Mouse (Mus musculus) forebrain, embryonic 10.5 days (tissue): ENCODE data around the gene Tlx1. TPM values are rescaled to one million over a fixed set of nuclear protein-coding genes. Genes with fewer than 3 reads are reported as not detected.

Experiments
- DNase-seq: peaks from one replicate; pipeline ENCODE4 v3.0.0-alpha.2; 2017; ENCODE audit warnings: low spot score; ENCODE audit errors: extremely low spot score
- H3K27ac ChIP-seq: fragments of 300-500 bp; sonication (generic); 2 replicates; pipeline ENCODE4 v1.5.1; 2016; ENCODE audit warnings: mild to moderate bottlenecking
- H3K27me3 ChIP-seq: fragments of 300-500 bp; sonication (generic); 2 replicates; pipeline ENCODE4 v1.6.1; 2016; ENCODE audit warnings: mild to moderate bottlenecking; ENCODE audit not compliant: poor library complexity, severe bottlenecking
- H3K36me3 ChIP-seq: fragments of 300-500 bp; sonication (generic); replicated peaks from 2 replicates; pipeline ENCODE4 v1.6.1; 2016; ENCODE audit warnings: mild to moderate bottlenecking, moderate library complexity
- H3K4me1 ChIP-seq: fragments of 300-500 bp; sonication (generic); 2 replicates; pipeline ENCODE4 v1.6.1; 2016
- H3K4me3 ChIP-seq: fragments of 300-500 bp; sonication (generic); 2 replicates; pipeline ENCODE4 v1.5.1; 2016; ENCODE audit warnings: mild to moderate bottlenecking, moderate library complexity
- H3K9me3 ChIP-seq: fragments of 300-500 bp; sonication (generic); 2 replicates; pipeline ENCODE4 v1.6.1; 2016; ENCODE audit warnings: mild to moderate bottlenecking, moderate library complexity
- WGBS: fragments of 180-500 bp; shearing (Covaris S2); methylation state at CpG from one replicate; pipeline ENCODE4 v1.1.7; 2016; 5-methylcytosine and 5-hydroxymethylcytosine counted together
- polyA plus RNA-seq: library from polyadenylated mRNA; unstranded; fragments of >200 nt; fragmentation: Nextera tagmentation; extraction: Ambion mirVana; gene quantifications from 2 replicates; pipeline ENCODE4 v1.2.1, GENCODE M21; 2016

The Tlx1 gene
- polyA plus RNA-seq, 1 experiment from 2014 or later = not detected

DNA sequence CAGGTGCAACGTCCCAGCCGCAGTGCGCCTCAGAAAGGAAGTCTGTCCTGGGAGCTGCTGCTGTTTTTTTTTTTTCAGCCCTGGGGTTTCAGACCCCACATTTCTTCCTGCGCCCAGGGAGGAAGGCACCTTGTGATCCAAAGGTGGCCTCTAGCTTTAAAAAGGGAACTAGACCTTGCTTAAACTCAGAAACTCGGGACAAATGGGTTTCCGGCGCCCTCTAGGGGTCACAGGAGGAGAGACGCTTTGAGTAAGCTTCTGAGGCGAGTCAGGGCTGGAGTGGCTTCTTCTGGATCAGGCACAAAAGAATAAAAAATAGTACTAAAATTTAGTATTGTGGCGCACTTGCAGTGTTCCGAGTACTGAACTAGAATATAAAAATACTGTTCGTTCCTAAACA, 10.6 kb downstream of the Tlx1 start:
- Histone ChIP-seq H3K36me3 (no peaks in the 10 kb centered on the region), H3K4me1 (peaks cover 11% of the 10 kb centered on the region), H3K27me3 (peaks cover 100% of the 10 kb centered on the region), H3K4me3 (no peak overlapping the region), H3K9me3 (no peaks in the 10 kb centered on the region), H3K27ac (no peak overlapping the region)
- peak; percentile 69 for DNase-seq
- under 1% methylated on average over 12 of the region's 12 CpGs for WGBS

DNA sequence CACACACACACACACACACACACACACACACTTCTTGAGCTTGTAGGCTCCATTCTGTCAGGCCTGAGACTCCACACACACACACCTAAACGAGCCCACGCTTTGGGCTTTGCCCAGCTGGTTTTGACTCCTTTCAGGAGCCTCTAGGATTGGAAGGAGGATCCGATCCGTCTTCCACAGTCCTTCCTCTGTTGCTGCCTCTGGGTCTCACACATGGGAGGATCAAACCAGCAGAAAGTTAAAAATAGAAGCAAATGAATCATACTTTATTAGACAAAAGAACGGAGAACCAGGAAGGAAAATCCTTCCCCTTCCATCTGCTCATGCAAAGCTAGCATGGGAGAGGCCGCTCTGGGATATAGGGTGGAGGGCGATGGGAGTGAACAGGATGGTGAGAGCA, 11.7 kb downstream of the Tlx1 start:
- Histone ChIP-seq H3K4me3 (no peak overlapping the region), H3K27ac (no peak overlapping the region), H3K4me1 (peaks cover 9% of the 10 kb centered on the region), H3K36me3 (no peaks in the 10 kb centered on the region), H3K9me3 (no peaks in the 10 kb centered on the region), H3K27me3 (peaks cover 100% of the 10 kb centered on the region)
- WGBS = 54% methylated on average over 7 of the region's 7 CpGs
- no peak for DNase-seq

DNA sequence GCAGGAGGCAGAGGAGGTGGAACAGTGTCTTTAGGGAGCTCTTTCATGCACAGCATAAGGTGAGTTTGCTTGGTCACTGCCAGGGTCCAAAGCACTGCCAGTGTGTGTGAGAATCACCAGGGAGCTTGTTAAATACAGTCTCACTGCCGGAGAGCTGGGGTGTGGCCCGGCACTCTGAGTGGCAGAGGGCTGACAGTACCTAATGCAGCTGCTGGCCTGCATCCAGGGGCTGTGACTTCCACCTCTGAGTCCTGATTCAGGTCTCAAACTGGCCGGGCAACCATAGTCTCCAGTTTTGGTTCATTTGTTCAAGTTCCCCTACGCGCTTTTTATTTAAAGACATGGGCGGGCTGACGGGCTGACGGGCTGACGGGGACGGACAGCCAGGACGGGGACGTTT, 12.4 kb downstream of the Tlx1 start:
- no peak for DNase-seq
- no peaks in the 10 kb centered on the region for H3K36me3 ChIP-seq

DNA sequence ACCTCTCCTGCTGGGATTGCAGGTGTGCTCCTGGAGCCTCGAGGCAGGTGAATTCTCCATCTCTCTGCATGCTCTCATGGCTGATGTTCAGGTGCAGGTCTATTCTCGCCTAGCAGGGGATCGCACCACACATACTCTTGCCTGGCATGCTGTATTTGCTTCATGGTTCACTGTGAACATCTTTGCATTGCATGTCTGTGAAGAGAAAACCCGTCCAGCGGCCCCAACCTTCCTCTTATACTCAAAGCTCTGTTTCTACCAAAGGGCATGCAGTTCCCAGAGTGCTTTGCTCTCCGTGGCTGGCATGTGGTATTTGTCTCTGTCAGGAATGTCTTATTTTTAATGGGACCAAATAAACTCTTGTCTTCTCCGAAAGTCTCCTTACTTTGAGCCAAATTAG, 20.0 kb downstream of the Tlx1 start:
- H3K27me3 ChIP-seq = peaks cover 74% of the 10 kb centered on the region
- no peaks in the 10 kb centered on the region for H3K36me3 ChIP-seq

More for the DNA sequence above, 12.4 kb downstream of the Tlx1 start:
- Histone ChIP-seq H3K4me3 (no peak overlapping the region), H3K27ac (no peak overlapping the region), H3K4me1 (peaks cover 9% of the 10 kb centered on the region), H3K9me3 (no peaks in the 10 kb centered on the region), H3K27me3 (peaks cover 100% of the 10 kb centered on the region)
- 5% methylated on average over 12 of the region's 12 CpGs for WGBS

DNA sequence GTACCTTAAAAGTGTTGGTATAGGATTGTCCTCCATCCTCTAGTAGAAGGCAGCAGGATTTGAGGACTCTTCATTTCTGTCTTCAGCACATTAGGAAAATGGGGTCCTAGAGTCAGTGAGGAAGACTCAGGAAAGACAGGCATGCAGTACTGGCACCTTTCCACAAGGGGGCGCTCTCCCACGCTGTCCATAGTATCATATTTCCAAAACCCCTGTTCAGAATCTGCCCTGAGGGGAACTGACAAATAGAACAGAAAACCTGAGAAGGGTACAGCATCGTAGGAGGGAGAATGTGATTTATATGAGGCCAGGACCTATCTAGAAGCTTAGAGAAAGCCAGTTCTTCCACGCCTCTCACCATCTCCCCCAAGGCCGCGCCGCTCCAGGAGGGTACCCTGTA, 24.3 kb downstream of the Tlx1 start:
- H3K9me3 ChIP-seq = 0 out of 2 replicates have a peak, but pooled peaks cover 3% of the 10 kb centered on the region
- DNase-seq = peak; percentile 47
- H3K4me1 ChIP-seq = peaks cover 6% of the 10 kb centered on the region
- H3K4me3 ChIP-seq = no peak overlapping the region
- H3K27me3 ChIP-seq = peaks cover 65% of the 10 kb centered on the region
- H3K36me3 ChIP-seq = no peaks in the 10 kb centered on the region
- H3K27ac ChIP-seq = no peak overlapping the region
- 59% methylated on average over 7 of the region's 7 CpGs for WGBS

More for the DNA sequence above, 20.0 kb downstream of the Tlx1 start:
- no peak for DNase-seq
- no peaks in the 10 kb centered on the region for H3K4me1 ChIP-seq
- 78% methylated on average over 7 of the region's 7 CpGs for WGBS
- no peak overlapping the region for H3K4me3 ChIP-seq
- no peak overlapping the region for H3K27ac ChIP-seq
- H3K9me3 ChIP-seq = 0 out of 2 replicates have a peak, but pooled peaks cover 3% of the 10 kb centered on the region

DNA sequence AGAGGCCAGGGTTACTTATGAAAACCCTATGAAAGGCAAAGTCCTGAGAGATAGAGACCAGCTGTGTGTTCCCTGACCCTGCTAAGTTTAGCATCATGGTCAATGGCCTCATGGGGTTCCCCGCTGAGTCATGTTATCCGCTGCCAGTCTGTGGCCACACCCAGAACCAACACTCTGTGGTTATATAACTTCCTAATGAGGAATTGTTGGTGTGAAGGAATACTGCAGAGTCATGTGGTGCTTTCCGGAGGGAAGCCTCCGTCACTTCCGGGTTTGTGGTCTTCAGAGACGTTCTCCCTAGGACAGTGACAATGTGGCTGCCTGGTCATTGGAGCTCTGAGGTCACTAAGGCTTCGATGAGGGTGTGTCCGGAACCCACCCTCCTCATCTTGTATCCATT, 25.8 kb downstream of the Tlx1 start:
- WGBS = 79% methylated on average over 8 of the region's 8 CpGs
- peaks cover 55% of the 10 kb centered on the region for H3K27me3 ChIP-seq

DNA sequence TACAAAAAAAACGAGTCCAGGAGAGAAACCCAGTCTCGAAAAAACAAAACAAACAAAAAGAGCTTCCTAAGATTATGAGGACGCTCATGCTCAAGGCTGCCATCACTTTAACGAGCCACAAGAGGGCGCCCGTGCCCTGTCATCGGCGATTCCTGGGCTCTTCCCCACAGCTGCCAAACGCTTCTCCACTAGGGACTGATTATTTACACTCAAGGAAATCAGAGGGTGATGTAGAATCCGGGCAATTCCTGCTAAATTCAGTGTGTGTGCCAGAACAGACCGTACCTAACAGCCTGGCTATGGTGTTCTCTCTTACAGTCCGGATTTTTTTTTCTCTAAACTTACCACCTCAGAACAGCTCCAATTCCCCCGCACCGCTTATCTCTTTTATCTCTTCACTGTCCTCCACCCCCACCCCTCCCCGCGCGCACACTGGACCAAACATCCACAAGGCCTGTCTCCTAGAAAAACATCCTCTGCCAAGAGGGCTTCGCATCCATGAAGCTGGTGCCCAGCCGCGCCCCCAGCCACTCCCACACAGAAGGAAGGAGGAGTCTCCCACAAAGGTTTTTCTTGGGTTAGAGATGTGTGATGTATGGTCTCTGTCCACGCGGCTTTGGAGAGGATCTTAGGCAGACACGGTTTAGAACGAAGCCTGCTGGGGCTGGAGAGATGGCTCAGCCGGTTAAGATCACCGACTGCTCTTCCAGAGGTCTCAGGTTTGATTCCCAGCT, 26.7 kb downstream of the Tlx1 start:
- Histone ChIP-seq H3K4me3 (no peak overlapping the region), H3K27ac (no peak overlapping the region), H3K27me3 (peaks cover 46% of the 10 kb centered on the region), H3K4me1 (peaks cover 6% of the 10 kb centered on the region), H3K9me3 (0 out of 2 replicates have a peak, but pooled peaks cover 3% of the 10 kb centered on the region), H3K36me3 (no peaks in the 10 kb centered on the region)
- WGBS = 24% methylated on average over 26 of the region's 26 CpGs
- peak; percentile 62 for DNase-seq

More for the DNA sequence above, 25.8 kb downstream of the Tlx1 start:
- Histone ChIP-seq H3K36me3 (no peaks in the 10 kb centered on the region), H3K27ac (no peak overlapping the region), H3K4me3 (no peak overlapping the region), H3K9me3 (0 out of 2 replicates have a peak, but pooled peaks cover 3% of the 10 kb centered on the region), H3K4me1 (peaks cover 6% of the 10 kb centered on the region)
- no peak for DNase-seq

DNA sequence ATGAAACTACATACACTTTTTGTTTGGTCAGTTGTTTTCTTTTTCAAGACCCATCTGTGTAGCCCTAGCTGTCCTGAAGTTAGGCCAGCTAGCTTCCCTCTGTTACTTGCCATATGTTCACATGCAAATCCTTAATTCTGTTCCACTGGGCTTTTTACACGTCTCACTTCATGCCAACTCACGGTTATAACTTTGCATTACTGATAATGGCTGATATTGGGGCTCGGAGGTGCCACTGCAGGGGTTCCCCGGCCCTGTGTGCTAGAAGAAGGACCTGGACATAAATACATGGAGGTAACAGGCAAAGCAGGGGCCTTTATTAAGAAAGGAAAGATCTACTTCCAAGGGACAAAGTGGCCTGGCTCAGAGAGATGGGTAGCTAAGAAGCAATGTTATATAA, 29.0 kb downstream of the Tlx1 start:
- DNase-seq = no peak
- H3K27ac ChIP-seq = no peak overlapping the region
- H3K4me3 ChIP-seq = no peak overlapping the region
- no peaks in the 10 kb centered on the region for H3K36me3 ChIP-seq
- peaks cover 6% of the 10 kb centered on the region for H3K4me1 ChIP-seq
- peaks cover 27% of the 10 kb centered on the region for H3K27me3 ChIP-seq
- H3K9me3 ChIP-seq = no peaks in the 10 kb centered on the region
- WGBS = 88% methylated on average over 4 of the region's 4 CpGs

DNA sequence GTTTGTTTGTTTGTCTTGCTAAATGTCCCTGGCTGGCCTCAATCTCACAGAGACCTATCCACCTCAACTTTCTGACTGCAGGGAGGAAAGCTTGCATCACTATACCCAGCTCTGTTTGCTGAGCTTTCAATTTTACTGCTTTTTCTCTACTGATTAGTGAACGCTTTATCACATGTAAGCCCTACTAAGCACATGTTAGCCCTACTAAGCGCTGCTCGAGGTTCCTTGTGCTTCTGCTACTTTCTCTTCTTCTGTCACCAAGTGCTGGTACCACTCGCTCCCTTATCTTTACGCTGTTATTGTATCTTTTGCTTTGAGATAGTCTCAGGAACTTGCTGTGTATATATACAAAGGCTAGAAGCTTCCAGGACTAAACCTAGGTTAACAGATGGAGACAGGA, 30.0 kb downstream of the Tlx1 start:
- no peak overlapping the region for H3K4me3 ChIP-seq
- H3K36me3 ChIP-seq = no peaks in the 10 kb centered on the region
- H3K9me3 ChIP-seq = no peaks in the 10 kb centered on the region
- 88% methylated on average over 5 of the region's 5 CpGs for WGBS
- peaks cover 27% of the 10 kb centered on the region for H3K27me3 ChIP-seq
- H3K27ac ChIP-seq = no peak overlapping the region
- DNase-seq = no peak
- H3K4me1 ChIP-seq = peaks cover 6% of the 10 kb centered on the region

DNA sequence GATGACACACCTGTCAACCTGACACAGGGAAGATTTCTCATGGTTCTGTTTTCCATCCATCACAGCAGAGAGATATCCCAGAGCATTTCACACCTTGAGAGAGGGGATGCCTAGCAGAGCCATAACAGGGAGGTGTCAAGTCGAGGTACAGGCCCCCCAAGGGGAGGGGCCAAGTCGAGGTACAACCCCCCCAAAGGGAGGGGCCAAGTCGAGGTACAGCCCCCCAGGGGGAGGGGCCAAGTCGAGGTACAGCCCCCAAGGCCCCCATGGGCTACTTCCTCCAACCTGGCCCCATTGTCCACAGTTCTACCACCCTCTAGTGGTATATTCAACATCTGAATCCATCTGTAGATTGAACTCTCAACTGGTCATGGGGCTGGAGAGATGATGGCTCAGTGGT, 44.2 kb downstream of the Tlx1 start:
- Histone ChIP-seq H3K27ac (no peak overlapping the region), H3K4me3 (no peak overlapping the region), H3K27me3 (no peaks in the 10 kb centered on the region), H3K9me3 (peaks cover 25% of the 10 kb centered on the region), H3K4me1 (no peaks in the 10 kb centered on the region), H3K36me3 (no peaks in the 10 kb centered on the region)
- WGBS = 49% methylated on average over 4 of the region's 4 CpGs
- no peak for DNase-seq

DNA sequence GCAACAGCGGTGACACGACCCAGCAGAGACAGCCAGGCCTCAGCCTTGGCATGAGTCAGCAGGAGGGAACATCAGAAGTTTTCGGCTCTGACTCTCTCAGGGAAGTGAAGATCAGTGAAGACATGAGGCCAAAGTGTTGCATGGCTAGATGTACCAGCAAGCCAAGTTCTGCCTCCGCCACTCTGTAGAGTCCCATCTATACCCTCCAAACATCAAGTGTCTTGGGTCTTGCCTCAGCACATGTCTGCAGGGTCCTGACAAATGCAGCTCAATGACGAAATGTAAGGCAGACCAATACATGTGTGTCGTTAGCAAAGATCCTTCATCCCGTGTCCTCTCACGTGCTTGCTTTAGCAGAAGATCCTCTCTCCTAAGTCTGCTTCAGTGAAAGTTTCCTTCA, 46.5 kb downstream of the Tlx1 start:
- no peak for DNase-seq
- Histone ChIP-seq H3K36me3 (no peaks in the 10 kb centered on the region), H3K9me3 (peaks cover 23% of the 10 kb centered on the region), H3K4me3 (no peak overlapping the region), H3K27me3 (no peaks in the 10 kb centered on the region), H3K4me1 (no peaks in the 10 kb centered on the region), H3K27ac (no peak overlapping the region)
- 88% methylated on average over 8 of the region's 8 CpGs for WGBS

DNA sequence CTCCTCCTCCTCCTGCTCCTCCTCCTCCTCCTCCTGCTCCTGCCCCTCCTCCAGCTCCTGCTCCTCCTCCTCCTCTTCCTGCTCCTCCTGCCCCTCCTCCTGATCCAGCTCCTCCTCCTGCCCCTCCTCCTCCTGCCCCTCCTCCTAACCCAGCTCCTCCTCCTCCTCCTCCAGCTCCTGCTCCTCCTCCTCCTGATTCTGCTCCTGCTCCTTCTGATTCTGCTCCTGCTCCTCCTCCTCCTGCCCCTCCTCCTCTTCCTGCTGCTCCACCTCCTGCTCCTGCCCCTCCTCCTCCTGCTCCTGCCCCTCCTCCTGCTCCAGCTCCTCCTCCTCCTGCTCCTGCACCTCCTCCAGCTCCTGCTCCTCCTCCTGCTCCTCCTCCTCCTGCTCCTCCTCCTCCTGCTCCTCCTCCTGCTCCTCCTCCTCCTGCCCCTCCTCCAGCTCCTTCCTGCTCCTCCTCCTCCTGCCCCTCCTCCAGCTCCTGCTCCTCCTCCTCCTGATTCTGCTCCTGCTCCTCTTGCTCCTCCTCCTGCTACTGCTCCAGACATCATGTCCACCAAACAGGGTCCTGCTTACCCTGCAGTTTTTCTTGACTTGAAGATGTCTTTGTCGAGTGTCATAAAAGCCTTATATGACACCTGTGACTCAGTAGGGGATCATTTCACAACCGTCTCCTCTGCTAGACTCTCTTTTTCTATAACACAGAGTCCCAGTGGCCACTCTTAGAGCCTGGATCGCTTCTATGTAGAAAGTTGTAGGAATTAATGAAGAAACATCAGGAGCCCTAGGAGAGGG, 55.0 kb downstream of the Tlx1 start:
- 86% methylated on average over 3 of the region's 3 CpGs for WGBS

More for the DNA sequence above, 55.0 kb downstream of the Tlx1 start:
- Histone ChIP-seq H3K4me3 (no peak overlapping the region), H3K36me3 (no peaks in the 10 kb centered on the region), H3K27ac (no peak overlapping the region), H3K4me1 (peaks cover 12% of the 10 kb centered on the region), H3K9me3 (peaks cover 13% of the 10 kb centered on the region), H3K27me3 (peaks cover 47% of the 10 kb centered on the region)
- no peak for DNase-seq
